Mouse (Mus musculus): Measurements from ENCODE around the gene Fam20b. TPM values are rescaled to one million over a fixed set of nuclear protein-coding genes. Genes with fewer than 3 reads are reported as not detected.
A peak's percentile ranks its signal among the peaks of the same experiment; 100 is the strongest.

The Fam20b gene
- polyA plus RNA-seq, 1 experiment from 2014 or later: 22.1 TPM

GRCm38 (mm10) chr1:156750261-156750660 is 31.4 kb upstream of the Fam20b start:
- ATAC-seq (replicated peaks; ENCODE audit: insufficient number of reproducible peaks, insufficient read depth, low FRiP score, low read depth): no peak
- 51% methylated on average over 4 of the region's 4 CpGs for WGBS
- no peak overlapping the region for H3K4me3 ChIP-seq

GRCm38 (mm10) chr1:156749136-156749535 is 30.2 kb upstream of the Fam20b start:
- no peaks in the 10 kb centered on the region for H3K27me3 ChIP-seq

More at GRCm38 (mm10) chr1:156750261-156750660, 31.4 kb upstream of the Fam20b start:
- Histone ChIP-seq H3K9ac (no peak overlapping the region), H3K27me3 (no peaks in the 10 kb centered on the region), H3K4me1 (replicated peaks) (peaks cover 17% of the 10 kb centered on the region), H3K4me2 (no peak overlapping the region), H3K27ac (no peak overlapping the region), H3K9me3 (replicated peaks) (no peaks in the 10 kb centered on the region), H3K36me3 (no peaks in the 10 kb centered on the region)

GRCm38 (mm10) chr1:156748435-156749005 is 29.6 kb upstream of the Fam20b start:
- H3K27me3 ChIP-seq: no peaks in the 10 kb centered on the region
- no peaks in the 10 kb centered on the region for H3K9me3 ChIP-seq (replicated peaks)
- no peak overlapping the region for H3K4me2 ChIP-seq
- no peak for ATAC-seq (replicated peaks; ENCODE audit: insufficient number of reproducible peaks, insufficient read depth, low FRiP score, low read depth)
- H3K9ac ChIP-seq: no peak overlapping the region
- no peaks in the 10 kb centered on the region for H3K36me3 ChIP-seq
- H3K4me1 ChIP-seq (replicated peaks): peaks cover 12% of the 10 kb centered on the region
- 74% methylated on average over 16 of the region's 16 CpGs for WGBS
- H3K4me3 ChIP-seq: no peak overlapping the region
- no peak overlapping the region for H3K27ac ChIP-seq

More at GRCm38 (mm10) chr1:156749136-156749535, 30.2 kb upstream of the Fam20b start:
- H3K36me3 ChIP-seq: no peaks in the 10 kb centered on the region
- peaks cover 12% of the 10 kb centered on the region for H3K4me1 ChIP-seq (replicated peaks)
- H3K4me3 ChIP-seq: no peak overlapping the region
- H3K9ac ChIP-seq: no peak overlapping the region
- H3K9me3 ChIP-seq (replicated peaks): no peaks in the 10 kb centered on the region
- no peak for ATAC-seq (replicated peaks; ENCODE audit: insufficient number of reproducible peaks, insufficient read depth, low FRiP score, low read depth)
- no peak overlapping the region for H3K27ac ChIP-seq
- no peak overlapping the region for H3K4me2 ChIP-seq

- no peak for ATAC-seq (replicated peaks; ENCODE audit: insufficient number of reproducible peaks, insufficient read depth, low FRiP score, low read depth)
- H3K4me1 ChIP-seq (replicated peaks): peaks cover 17% of the 10 kb centered on the region
- no peaks in the 10 kb centered on the region for H3K36me3 ChIP-seq
- H3K27me3 ChIP-seq: no peaks in the 10 kb centered on the region
- WGBS: 61% methylated on average over 7 of the region's 7 CpGs
- H3K4me3 ChIP-seq: no peak overlapping the region
- no peaks in the 10 kb centered on the region for H3K9me3 ChIP-seq (replicated peaks)
- no peak overlapping the region for H3K9ac ChIP-seq
- no peak overlapping the region for H3K4me2 ChIP-seq
- H3K27ac ChIP-seq: no peak overlapping the region
Observed at GRCm38 (mm10) chr1:156745188-156745810, 26.4 kb upstream of the Fam20b start.

GRCm38 (mm10) chr1:156741482-156742411 is 22.9 kb upstream of the Fam20b start:
- no peak overlapping the region for H3K4me3 ChIP-seq
- H3K27ac ChIP-seq: no peak overlapping the region
- no peaks in the 10 kb centered on the region for H3K36me3 ChIP-seq
- H3K27me3 ChIP-seq: no peaks in the 10 kb centered on the region
- H3K9ac ChIP-seq: no peak overlapping the region
- H3K9me3 ChIP-seq (replicated peaks): no peaks in the 10 kb centered on the region
- peaks cover 11% of the 10 kb centered on the region for H3K4me1 ChIP-seq (replicated peaks)
- no peak for ATAC-seq (replicated peaks; ENCODE audit: insufficient number of reproducible peaks, insufficient read depth, low FRiP score, low read depth)
- H3K4me2 ChIP-seq: no peak overlapping the region; the same call in 1 of the 2 replicates
- 54% methylated on average over 11 of the region's 11 CpGs for WGBS

- no peak for ATAC-seq (replicated peaks; ENCODE audit: insufficient number of reproducible peaks, insufficient read depth, low FRiP score, low read depth)
- H3K9ac ChIP-seq: no peak overlapping the region
- H3K9me3 ChIP-seq (replicated peaks): no peaks in the 10 kb centered on the region
- peaks cover 15% of the 10 kb centered on the region for H3K4me1 ChIP-seq (replicated peaks)
- WGBS: 60% methylated on average over 2 of the region's 2 CpGs
- H3K4me2 ChIP-seq: no peak overlapping the region
- no peak overlapping the region for H3K4me3 ChIP-seq
- no peak overlapping the region for H3K27ac ChIP-seq
- H3K27me3 ChIP-seq: no peaks in the 10 kb centered on the region
- no peaks in the 10 kb centered on the region for H3K36me3 ChIP-seq
Observed at GRCm38 (mm10) chr1:156735788-156736187, 16.9 kb upstream of the Fam20b start.

- H3K27ac ChIP-seq: peak overlapping the region; percentile 45
- no peak overlapping the region for H3K9ac ChIP-seq
- no peak overlapping the region for H3K4me3 ChIP-seq
- H3K36me3 ChIP-seq: no peaks in the 10 kb centered on the region
- WGBS: 78% methylated on average over 3 of the region's 3 CpGs
- no peaks in the 10 kb centered on the region for H3K27me3 ChIP-seq
- H3K4me1 ChIP-seq (replicated peaks): peaks cover 15% of the 10 kb centered on the region
- ATAC-seq (replicated peaks; ENCODE audit: insufficient number of reproducible peaks, insufficient read depth, low FRiP score, low read depth): no peak
- no peak overlapping the region for H3K4me2 ChIP-seq
- H3K9me3 ChIP-seq (replicated peaks): no peaks in the 10 kb centered on the region
Observed at GRCm38 (mm10) chr1:156734019-156734418, 15.1 kb upstream of the Fam20b start.

- H3K4me1 ChIP-seq (replicated peaks): peaks cover 15% of the 10 kb centered on the region
- no peak overlapping the region for H3K4me3 ChIP-seq
- H3K27me3 ChIP-seq: no peaks in the 10 kb centered on the region
- H3K27ac ChIP-seq: peak overlapping the region; percentile 45
- no peaks in the 10 kb centered on the region for H3K36me3 ChIP-seq
- no peaks in the 10 kb centered on the region for H3K9me3 ChIP-seq (replicated peaks)
- H3K9ac ChIP-seq: no peak overlapping the region
- no peak overlapping the region for H3K4me2 ChIP-seq
- no peak for ATAC-seq (replicated peaks; ENCODE audit: insufficient number of reproducible peaks, insufficient read depth, low FRiP score, low read depth)
- WGBS: 67% methylated on average over 9 of the region's 9 CpGs
Observed at GRCm38 (mm10) chr1:156733559-156733958, 14.7 kb upstream of the Fam20b start.

GRCm38 (mm10) chr1:156732996-156733395 is 14.1 kb upstream of the Fam20b start:
- Histone ChIP-seq H3K36me3 (no peaks in the 10 kb centered on the region), H3K27me3 (no peaks in the 10 kb centered on the region), H3K4me2 (no peak overlapping the region), H3K9me3 (replicated peaks) (no peaks in the 10 kb centered on the region), H3K27ac (peak overlapping the region; percentile 45; the same call in 1 of the 2 replicates), H3K4me1 (replicated peaks) (peaks cover 15% of the 10 kb centered on the region), H3K9ac (no peak overlapping the region), H3K4me3 (no peak overlapping the region)
- 78% methylated on average over 5 of the region's 5 CpGs for WGBS
- no peak for ATAC-seq (replicated peaks; ENCODE audit: insufficient number of reproducible peaks, insufficient read depth, low FRiP score, low read depth)

GRCm38 (mm10) chr1:156730802-156731201 is 11.9 kb upstream of the Fam20b start:
- Histone ChIP-seq H3K4me1 (replicated peaks) (peaks cover 15% of the 10 kb centered on the region), H3K27ac (no peak overlapping the region), H3K27me3 (no peaks in the 10 kb centered on the region), H3K9ac (no peak overlapping the region), H3K4me3 (no peak overlapping the region), H3K4me2 (no peak overlapping the region), H3K36me3 (no peaks in the 10 kb centered on the region), H3K9me3 (replicated peaks) (no peaks in the 10 kb centered on the region)
- no peak for ATAC-seq (replicated peaks; ENCODE audit: insufficient number of reproducible peaks, insufficient read depth, low FRiP score, low read depth)
- WGBS: 61% methylated on average over 9 of the region's 9 CpGs
